Mouse (Mus musculus): ENCODE results near the gene Efna5.

Efna5 gene

DNA sequence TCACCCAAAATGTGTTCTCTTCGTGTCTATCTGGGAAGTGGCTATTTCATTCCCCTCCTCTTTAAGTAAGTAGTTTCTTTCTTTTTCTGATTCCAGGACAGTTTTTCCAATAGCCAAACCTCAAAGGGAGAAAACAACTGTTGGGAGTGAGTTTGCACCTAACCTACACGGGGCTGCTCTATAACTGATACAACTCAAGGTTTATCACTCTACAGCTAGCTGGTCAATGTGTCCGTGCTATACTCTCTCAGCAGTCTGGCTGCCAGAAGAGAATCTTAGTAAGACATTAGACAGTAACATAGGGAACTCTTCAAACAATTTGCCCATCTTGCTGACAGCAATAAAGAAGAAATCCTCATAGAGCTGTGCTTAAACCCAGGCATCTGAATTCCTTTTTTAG lies 130.5 kb downstream of the Efna5 start:
- no peak for DNase-seq (ENCODE audit: low spot score in 2 of 2)

DNA sequence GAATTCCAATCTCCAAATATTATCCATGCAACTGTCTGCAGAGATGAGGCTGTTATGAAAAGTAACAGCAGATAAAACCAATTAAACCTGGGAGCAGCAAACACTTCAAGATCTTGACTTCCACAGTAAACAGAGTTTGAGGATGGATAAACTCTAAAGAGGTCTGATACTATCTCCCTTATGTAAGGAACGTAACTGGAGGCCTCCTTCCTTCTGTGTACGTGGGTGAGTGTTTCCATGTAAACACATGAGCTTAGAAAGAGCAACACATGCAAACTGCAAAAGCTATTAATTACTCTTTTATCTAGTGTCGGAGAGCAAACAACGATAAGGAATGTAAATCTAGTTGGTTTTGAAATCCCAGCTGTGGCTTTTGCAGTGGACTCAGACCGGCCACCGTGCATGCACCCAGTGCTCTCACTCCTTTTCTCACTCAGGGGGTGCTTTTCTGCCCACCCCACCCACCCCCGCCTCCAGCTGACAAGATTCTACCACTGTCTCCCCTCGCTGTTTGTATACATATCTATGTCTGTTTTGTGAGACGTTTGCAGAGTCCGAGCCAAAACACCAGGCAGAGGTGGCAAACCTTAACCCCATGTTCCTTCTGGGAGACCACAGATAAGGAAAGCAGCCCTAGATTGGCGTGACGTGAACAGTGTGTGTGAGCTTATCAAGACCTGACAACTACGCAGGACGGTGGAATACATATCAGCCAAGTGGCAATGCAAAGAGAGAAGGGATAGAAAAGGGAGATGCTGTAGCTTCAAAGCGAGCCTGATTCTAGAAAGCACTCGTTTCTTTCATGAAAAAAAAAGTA lies 132.1 kb downstream of the Efna5 start:
- DNase-seq (ENCODE audit: low spot score in 2 of 2): no peak

- DNase-seq (ENCODE audit: low spot score in 2 of 2): no peak
Observed at GRCm38 (mm10) chr17:62747381-62747780, 133.7 kb downstream of the Efna5 start.

GRCm38 (mm10) chr17:62746827-62747226 lies 134.3 kb downstream of the Efna5 start:
- DNase-seq (ENCODE audit: low spot score in 2 of 2): no peak

GRCm38 (mm10) chr17:62745286-62745685 lies 135.8 kb downstream of the Efna5 start:
- DNase-seq (ENCODE audit: low spot score in 2 of 2): no peak

- DNase-seq (ENCODE audit: low spot score in 2 of 2): no peak
Observed at GRCm38 (mm10) chr17:62744239-62744638, 136.9 kb downstream of the Efna5 start.

- DNase-seq (ENCODE audit: low spot score in 2 of 2): no peak
Observed at GRCm38 (mm10) chr17:62741702-62742101, 139.4 kb downstream of the Efna5 start.

DNA sequence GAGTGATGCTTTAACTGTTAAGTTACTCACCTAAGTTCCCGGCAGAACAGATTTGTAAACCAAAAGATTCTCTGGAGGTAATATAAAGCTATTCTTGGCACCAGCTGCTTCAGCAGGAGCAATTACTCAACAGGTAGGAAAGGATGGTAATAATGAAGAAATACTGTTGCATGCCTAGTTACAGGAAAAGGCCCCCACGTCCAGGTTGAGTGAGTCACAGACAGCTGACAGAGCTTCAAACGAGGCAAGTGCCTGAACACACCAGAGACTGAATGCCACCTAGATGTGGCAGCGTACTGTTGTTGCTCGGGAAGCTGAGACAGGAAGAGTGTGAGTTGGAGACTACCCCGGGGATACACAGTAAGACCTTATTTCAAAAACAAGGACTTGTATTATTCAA lies 140.1 kb downstream of the Efna5 start:
- DNase-seq (ENCODE audit: low spot score in 2 of 2): no peak

GRCm38 (mm10) chr17:62739993-62740392 lies 141.1 kb downstream of the Efna5 start:
- DNase-seq (ENCODE audit: low spot score in 2 of 2): no peak

DNA sequence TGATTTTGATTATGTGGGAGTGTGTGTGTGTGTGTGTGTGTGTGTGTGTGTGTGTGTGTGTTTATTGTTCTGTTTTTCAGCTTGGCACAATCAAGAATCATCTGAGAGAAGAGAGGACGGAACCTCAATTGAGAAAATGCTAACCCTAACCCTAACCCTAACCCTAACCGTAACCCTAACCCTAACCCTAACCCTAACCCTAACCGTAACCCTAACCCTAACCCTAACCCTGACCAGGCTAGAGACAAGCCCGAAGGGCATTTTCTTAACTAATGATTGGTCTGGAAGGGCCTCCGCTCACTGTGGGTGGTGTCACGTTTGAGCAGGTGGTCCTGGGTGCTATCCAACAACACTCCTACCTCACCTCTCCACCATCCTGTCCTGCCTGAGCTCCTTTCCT lies 143.7 kb downstream of the Efna5 start:
- no peak for DNase-seq (ENCODE audit: low spot score in 2 of 2)

- DNase-seq (ENCODE audit: low spot score in 2 of 2): no peak
Observed at GRCm38 (mm10) chr17:62735943-62736342, 145.2 kb downstream of the Efna5 start.

- DNase-seq (ENCODE audit: low spot score in 2 of 2): no peak
Observed at GRCm38 (mm10) chr17:62734901-62735300, 146.2 kb downstream of the Efna5 start.

DNA sequence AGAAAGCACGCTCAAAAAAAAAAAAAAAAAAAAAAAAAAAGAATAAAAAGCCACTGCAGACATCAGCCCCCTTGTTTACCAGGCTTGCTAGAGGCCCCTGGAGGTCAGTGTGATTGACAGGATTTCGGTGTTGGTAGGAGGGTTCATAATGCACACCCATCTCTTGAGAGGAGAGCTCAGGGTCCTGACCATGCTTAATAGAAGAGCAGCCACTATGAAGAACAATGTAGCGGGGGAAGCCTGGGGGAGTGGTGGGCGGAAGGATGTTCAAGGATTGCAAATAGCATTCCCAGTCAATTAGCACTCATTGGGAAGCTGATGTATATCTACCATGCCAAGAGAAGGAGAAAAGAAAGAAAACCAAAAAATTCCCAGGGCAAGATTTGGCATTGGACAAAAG lies 147.1 kb downstream of the Efna5 start:
- DNase-seq (ENCODE audit: low spot score in 2 of 2): no peak

- DNase-seq (ENCODE audit: low spot score in 2 of 2): no peak
Observed at GRCm38 (mm10) chr17:62729754-62730470, 151.2 kb downstream of the Efna5 start.

GRCm38 (mm10) chr17:62728142-62728917 lies 152.8 kb downstream of the Efna5 start:
- DNase-seq (ENCODE audit: low spot score in 2 of 2): no peak

GRCm38 (mm10) chr17:62726102-62726501 lies 155.0 kb downstream of the Efna5 start:
- no peak for DNase-seq (ENCODE audit: low spot score in 2 of 2)

DNA sequence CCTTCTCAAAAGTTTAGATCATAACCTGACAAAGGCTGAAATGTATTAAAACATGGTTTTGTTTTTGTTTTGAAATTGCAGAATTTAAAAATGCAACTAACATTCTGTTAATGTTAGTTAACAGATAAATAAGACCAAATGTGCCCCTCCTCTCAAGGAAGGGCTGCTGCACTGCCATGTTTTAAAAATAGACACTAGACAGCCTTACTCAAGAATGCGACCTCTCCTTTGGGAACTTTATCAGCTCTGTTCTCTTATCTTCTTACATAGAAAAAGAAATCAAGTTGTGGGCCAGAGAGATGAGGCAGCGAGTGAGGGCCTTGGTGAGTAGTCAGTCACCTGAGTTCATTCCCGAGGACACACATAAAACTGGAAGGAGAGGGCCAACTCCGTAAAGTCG lies 158.2 kb downstream of the Efna5 start:
- no peak for DNase-seq (ENCODE audit: low spot score in 2 of 2)

DNA sequence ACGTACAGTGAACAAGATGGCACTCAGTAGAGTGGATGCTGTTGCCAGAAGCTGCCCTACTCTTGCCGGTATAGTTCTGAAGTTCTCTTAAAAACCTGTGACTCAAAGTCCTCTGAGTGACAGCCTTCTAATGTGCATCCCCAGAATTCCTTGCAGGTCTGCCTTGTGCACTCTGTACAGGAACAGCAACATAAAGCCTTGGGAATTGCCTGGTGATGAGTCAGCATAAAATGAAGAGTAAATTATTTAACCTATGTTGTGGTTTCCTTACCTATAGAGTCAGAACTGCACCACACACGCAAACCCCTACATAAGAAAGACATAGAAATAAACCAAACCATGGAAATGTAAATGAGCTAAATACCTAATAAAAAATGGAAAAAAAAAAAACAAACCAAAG lies 159.5 kb downstream of the Efna5 start:
- no peak for DNase-seq (ENCODE audit: low spot score in 2 of 2)

DNA sequence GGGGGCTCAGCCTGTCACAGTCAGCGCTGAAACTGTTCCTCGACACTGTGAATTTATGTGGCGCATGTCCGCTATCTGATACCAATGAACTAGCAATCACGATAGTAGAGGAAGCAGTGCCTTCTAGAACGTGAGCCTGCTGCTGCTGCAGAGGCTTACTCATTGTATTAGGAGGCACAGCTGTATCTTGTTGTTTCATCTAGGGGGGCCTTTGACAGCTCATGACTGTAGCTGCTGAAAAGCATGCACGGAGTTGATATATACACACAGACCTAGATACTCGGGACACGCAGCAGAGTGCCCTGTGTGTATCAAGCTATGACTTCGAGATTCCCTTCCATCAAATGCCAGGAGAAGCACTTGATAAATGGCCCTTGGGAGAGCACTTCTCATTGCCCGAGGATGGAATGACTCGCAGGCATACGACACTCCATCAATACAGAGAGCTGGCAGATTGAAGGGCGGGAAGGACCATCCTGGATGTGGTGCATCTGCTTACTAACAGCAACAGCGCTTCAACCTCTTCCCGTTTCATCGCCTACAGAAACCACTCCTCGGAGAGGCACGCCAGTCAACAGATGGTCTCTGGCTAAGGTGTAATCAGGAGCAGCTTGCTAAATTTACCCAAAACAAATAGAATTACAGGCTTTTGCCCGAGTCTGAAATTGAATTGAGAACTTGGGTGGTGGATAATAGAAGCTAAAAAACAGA lies 160.2 kb downstream of the Efna5 start:
- DNase-seq (ENCODE audit: low spot score in 2 of 2): no peak

GRCm38 (mm10) chr17:62717426-62718131 lies 163.5 kb downstream of the Efna5 start:
- no peak for DNase-seq (ENCODE audit: low spot score in 2 of 2)

DNA sequence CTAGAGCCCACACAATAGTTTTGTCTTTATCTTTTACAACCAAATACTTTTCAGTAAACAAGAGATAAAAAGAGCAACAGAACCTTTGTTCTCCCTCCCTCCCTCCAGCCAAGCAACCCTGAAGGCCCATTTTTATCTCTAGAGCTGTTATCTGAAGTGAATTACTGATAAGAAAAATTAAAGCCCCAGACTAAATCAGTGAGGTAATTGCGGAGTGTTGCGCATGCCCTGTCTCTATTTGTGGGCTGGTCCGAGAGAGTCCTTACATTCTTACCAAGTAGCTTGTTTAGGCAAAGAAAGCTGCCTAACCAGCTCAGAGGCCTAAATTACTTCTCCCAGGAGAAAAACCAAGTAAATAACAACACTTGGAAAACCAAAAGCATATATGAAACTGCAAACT lies 167.7 kb downstream of the Efna5 start:
- no peak for DNase-seq (ENCODE audit: low spot score in 2 of 2)
